Mouse (Mus musculus) brain, embryonic 14.5 days (tissue): Measurements from ENCODE around the gene Spo11.

Experiments
- CTCF ChIP-seq: fragments of 200-500 bp; IDR thresholded peaks from 2 replicates; pipeline ENCODE4 v1.5.1; 2012; ENCODE audit warnings: inconsistent platforms, mild to moderate bottlenecking, moderate library complexity, borderline replicate concordance; ENCODE audit not compliant: insufficient read depth, insufficient read length; ENCODE audit errors: extremely low read depth
- POLR2A ChIP-seq: fragments of 200-500 bp; IDR thresholded peaks from 2 replicates; pipeline ENCODE4 v1.6.1; 2012; ENCODE audit warnings: mild to moderate bottlenecking, inconsistent platforms, borderline replicate concordance; ENCODE audit not compliant: poor library complexity, insufficient read depth, insufficient read length, severe bottlenecking; ENCODE audit errors: extremely low read depth

DNA sequence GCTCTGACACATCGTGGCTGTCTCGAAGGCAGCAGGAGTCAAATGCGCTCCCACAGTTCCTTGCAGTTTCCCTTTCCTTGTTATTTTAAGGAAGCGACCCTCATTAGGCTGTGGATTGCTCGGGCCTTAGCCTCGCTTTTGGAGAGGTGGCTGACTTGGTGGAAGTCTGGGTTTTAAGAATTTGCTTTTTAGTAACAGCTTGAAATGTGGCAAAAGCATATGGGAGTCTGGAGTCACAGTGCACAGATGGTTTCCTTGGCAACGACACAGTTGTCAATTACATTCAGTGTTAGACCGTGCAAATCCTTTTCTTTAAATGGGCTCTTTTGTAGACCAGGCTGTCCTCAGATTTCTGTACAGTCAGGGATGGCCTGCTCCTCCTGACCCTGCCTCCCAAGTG, 23.4 kb downstream of the Spo11 start:
- no peak for TF ChIP-seq POLR2A
- TF ChIP-seq CTCF = no peak
